Mouse (Mus musculus): ENCODE data around the gene Rps27l.

Rps27l gene

DNA sequence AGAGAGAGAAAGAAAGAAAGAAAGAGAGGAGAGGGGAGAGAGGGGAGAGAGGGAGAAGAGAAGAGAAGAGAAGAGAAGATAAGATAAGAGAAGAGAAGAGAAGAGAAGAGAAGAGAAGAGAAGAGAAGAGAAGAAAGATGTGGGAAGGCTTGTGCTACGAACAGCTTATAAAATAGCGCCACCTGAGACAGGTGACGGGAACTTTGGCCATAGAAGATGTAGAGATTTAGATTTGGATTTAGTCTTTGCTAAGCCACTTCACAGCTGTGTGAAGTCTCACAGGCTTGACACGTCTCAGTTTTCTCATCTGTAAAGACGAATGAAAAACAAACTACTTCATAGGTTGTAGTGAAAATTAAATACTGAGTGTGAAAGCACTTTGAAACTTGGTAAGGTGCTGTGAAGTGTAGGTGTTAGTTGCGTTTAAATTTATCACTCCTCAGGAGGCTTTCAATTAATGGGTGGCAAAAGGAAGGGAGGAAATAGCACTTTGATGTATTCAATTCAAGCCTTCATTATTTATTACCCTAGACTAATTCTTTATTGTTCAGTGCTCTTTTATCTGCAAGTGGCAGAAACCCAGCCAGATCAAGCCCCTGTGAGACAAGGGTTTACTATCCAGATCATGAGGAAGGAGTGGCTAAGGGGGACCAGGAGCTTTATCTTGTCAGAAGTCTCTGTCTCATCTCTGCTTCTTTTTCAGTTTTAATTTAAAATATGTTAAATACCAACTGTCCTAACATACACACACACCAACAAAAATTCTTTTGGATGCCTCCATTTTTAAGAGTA, 25.2 kb upstream of the Rps27l start:
- in situ Hi-C loops (cut with MboI, MseI), result loop anchor here (5.0 kb wide), 1 partner anchor 43 kb away; no protein-coding TSS in a partner anchor

DNA sequence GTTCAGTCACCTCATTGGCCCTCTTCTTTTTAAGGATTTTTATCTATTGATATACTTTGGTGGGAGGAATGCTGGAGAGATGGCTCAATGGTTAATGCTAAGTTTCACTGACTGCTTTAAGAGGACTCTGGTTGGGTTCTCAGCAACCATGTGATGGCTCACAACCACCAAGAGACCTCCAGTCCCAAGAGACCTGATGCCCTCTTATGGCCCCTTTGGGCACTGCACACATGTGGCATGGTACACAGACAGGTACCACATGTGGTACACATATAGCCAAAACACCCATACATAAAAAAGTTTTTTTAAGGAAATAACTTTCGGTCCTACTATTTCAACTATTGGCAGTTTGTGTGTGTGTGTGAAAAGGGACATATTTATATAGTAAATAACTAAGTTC, 23.8 kb upstream of the Rps27l start:
- in situ Hi-C loops (cut with MboI, MseI), result loop anchor here (5.0 kb wide), 1 partner anchor 45 kb away; no protein-coding TSS in a partner anchor

DNA sequence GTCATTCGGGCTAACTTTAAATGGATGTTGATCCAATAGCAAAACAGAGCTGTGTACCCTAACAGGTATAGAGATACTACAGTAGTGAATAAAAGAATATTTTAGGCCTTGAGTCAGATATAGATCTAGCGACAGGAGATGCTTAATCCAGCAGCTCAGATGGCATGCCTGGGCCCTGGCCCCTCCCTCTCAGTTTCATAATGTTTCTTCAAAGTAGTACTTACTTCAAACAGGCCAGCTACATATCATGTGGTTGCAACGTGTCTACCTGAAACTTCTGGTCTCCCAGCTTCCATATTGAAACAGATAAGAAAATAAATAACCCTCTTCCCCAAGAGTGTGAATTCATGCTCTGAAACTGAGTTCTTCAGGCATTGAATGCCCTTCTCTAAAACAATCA, 20.0 kb upstream of the Rps27l start:
- in situ Hi-C loops (cut with MboI, MseI), result no loop called here

DNA sequence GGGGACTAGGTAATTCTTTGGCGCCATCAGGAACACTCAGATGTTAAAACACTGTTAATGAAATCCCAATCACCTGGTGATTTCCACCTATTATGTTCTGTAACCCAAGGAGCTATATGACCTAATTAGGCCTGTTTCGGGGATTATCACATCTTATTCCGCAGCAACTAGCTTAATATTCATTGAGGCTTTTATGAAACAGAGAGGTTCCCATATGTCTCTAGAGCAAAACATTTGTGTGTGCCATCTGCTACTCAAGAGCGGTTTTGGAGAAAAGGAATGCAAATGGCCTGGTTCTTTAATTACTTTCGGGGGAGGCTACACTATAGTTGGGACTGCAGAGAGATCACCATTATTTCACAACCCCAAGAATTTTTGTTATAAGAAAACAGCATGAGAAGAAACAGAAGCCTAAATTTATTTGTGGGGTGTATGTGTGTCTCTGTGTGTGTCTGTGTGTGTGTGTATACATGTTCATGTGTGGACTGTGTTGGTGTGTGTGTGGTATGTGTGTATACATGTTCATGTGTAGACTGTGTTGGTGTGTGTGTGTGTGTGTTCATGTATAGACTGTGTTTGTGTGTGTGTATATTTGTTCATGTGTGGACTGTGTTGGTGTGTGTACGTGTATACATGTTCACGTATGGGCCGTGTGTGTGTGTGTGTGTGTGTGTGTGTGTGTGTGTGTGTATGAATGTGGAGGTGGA, 18.0 kb upstream of the Rps27l start:
- in situ Hi-C loops (cut with MboI, MseI), result no loop called here

DNA sequence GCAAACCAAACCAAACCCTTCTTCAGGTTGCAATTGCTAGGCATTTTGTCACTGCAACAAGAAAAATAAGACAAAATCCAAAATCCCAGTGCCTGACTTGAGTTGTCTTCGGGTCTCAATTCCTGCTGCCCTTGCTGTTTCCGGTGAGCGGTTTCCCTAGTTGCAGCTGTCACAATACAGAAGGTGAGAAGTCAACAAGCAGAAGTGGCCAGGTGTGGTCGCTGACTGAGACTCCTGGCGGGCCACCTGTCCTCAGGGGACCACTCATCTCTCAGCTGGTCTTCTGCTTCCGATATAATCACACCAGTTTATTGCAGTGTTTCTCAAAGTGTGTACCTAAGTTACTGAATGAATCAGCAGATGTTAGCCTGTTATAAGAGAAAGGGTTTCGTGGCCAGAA, 15.5 kb upstream of the Rps27l start:
- in situ Hi-C loops (cut with MboI, MseI), result no loop called here

DNA sequence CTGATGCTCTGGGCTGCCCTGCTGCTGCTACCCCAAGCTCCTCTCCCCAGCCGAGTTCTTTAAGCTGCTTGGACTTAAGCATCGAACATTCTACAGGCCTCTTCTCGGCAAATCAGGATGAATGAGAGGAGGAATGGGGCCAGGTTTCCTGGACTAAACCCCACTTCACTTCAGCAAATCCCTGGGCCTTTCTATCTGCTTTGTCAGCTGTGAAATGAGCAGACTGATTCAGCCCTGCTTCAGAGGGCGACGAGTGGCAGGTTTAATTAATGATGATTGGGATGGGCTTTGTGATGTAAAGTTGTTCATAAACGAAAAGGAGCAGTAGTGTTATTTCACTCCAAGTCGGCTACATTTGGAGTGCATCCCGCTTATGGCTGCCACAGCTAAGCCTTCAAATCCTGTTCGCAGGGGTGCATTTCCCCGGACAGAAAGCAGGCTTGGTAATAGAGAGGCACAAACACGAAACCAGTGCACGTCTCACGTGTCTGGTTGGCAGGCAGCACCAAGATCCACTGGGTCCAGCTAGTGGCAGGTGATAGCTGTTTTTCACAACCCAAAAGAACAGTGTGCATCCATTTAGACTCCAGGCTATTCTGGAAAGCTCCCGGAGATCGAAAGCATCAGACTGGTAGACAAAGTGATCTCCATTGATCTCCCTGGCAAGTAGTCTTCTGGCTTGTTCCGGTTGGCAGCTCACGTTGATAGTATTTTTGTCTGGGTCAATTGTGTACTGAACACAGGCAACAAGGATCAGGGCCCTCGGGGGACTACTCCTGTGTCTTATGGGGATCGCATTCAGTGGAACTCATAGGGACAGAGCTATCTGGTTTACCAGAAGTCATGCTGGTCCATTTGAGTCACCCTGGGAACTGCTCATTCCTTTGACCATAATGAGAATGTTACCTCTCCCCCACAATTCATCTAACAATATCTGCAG, 11.7 kb upstream of the Rps27l start:
- in situ Hi-C loops (cut with MboI, MseI), result no loop called here

DNA sequence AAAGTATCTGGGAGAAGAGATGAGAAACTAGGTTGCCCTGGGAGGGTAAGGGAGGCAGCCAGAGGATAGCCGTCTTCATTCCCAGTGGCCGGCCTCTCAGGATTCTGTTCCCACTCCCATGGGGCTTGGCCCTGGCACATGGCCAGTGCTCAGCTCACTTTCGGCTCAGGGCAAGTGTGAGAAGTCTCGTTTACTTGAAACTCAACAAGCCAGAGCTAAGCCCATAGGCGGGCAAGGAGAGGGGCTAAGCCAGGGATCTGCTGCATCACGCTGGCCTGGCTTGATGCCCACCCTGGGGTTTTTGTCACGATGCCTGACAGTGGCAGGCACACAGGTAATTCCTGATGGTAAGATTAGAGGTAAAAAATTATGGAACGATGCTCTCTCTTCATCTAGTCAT, 8.4 kb upstream of the Rps27l start:
- in situ Hi-C loops (cut with MboI, MseI), result loop anchor here (5.0 kb wide), 1 partner anchor 75 kb away; no protein-coding TSS in a partner anchor

DNA sequence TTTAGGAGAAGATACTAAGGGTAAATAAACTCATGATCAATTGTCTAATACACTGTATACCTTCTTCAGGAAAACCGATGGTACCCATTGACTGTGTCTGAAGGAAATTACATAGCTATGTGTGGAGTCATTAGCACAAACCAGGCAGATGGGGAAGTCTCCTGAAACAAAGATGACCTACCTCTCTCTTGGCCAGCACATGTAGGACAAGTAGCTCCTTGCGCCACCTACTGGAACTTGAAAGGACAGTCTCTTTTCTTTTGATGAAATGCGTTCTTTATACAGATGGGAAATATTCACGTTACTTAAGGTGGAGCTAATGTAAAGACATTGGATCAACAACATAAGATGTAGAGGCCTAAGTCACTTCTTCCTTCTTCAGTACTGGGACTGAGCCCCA, 7.0 kb upstream of the Rps27l start:
- in situ Hi-C loops (cut with MboI, MseI), result loop anchor here (5.0 kb wide), 1 partner anchor 77 kb away; no protein-coding TSS in a partner anchor

DNA sequence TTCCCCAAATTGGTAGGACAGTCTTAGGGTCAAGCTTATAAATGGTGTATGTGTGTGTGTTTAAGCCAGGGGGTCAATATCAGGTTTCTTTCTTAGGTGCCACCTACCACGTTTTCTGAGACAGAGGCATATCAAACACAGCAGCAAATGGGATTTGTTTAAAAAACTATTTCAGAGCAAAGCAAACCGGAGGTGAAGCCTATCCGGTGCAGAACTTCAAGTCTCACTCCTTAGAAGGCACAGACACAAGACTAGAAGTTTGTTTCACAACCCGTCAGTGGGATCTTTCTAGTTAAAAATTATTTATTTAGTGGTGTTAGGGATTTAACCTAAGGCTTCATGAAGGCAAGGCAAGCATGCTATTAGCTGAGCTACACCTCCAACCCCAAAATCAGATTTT, 725 bp upstream of the Rps27l start:
- in situ Hi-C loops (cut with MboI, MseI), result no loop called here

DNA sequence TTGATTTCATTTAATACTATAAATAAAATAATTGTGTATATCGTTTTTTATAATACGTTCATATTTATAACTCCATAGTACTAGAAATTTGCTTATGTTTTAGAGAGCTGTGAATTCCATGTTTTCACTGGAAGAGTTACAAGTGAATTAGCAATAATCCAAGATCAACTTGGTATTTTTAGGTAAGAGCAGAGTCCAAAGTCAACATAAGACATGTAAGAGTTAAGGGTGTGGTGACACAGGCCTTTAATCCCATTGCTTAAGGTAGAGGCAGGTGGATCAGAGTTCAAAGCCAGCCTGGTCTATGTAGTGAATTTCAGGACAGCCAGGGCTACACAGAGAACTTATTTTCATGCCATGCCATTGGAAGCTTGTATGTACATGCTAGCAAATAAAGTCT, 2.6 kb downstream of the Rps27l start:
- in situ Hi-C loops (cut with MboI, MseI), result no loop called here

DNA sequence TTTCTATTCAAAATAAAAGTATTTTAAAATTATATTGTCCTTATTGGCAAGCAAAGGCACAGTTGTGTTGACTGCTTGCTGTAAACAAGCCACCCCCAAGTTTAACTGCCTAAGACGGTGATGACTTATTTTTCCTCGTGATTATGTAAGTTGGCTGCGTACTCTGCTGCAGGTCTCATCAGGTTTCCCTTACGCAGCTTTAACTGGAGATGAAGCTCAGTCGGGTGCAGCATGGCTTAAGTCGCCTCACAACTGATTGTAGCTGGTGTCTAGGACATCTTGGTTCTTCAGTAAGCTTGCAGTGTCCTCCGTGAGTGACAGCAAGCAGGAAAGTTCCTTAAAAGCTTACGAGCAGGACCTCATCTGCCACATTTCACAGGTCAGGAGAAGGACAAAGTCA, 6.4 kb downstream of the Rps27l start:
- in situ Hi-C loops (cut with MboI, MseI), result no loop called here

DNA sequence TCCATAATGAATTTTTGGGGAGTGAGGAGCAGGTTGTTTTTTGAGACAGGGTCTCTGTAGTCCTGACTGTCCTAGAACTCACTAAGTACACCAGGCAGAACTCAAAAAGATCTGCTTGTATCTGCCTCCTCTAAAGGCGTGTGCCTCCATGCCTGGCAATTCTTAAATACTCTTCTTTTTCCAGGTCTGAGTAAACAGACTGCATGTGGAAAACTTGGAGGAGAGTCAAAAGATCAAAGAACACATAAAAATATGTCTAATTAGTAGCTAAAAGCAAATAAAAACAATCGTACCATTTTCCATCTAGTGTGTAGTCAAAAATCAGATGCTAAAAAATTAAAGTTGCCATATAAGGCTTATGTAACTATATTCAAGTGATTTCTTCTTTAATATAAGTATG, 7.0 kb downstream of the Rps27l start:
- in situ Hi-C loops (cut with MboI, MseI), result no loop called here

DNA sequence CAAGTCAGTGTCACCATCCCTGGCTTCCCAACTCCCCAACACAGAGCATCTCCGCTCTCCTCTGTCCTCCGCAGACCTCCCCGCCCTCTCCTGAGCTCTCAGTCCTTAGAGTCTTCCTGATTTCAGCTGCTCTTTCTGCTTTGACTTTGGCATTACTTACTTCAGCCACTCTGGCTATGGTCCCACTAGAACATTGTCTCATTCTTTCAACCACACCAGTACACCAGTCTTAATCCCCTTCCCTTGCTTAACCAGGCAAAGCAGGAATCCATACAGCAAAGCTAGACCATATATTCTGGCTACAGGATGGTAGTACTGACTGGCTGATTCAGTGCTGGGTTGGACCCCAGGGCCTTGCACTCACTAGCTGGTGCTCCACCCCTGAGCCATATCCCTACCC, 11.6 kb downstream of the Rps27l start:
- in situ Hi-C loops (cut with MboI, MseI), result no loop called here

DNA sequence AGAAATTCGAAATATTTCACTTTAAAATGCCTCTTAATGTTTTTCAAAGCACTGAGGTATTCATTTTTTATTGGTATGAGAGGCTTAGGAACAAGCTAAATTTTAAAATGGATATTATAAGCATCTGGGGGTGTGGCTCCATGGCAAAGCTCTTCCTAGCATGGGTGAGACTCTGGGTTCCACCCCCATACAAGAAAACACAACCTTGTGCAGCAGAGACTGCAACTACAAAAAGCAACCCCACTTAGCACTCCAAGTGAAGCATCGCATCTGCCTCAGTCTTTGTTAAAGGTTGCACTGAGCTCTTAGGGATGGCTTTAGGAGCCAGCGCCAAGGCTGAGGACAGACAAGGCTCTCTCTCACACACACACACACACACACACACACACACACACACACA, 15.6 kb downstream of the Rps27l start:
- in situ Hi-C loops (cut with MboI, MseI), result no loop called here

DNA sequence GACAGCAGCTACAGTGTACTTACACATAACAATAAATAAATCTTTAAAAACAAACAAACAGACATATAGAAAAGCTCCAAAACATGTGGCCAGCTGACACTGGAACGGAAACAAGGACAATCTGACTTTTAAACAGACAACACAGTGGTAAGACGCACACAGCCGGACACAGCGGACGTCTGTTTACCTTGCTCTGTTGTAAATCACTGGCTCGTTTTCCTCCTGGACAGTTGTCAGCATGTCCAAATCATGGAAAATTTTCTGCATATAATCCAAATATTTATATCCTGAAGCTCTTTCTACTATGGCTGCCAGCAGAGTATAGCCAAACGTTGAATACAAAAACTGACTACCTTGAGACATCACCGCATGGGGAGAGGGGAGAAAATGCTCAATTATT, 21.6 kb downstream of the Rps27l start:
- in situ Hi-C loops (cut with MboI, MseI), result no loop called here

DNA sequence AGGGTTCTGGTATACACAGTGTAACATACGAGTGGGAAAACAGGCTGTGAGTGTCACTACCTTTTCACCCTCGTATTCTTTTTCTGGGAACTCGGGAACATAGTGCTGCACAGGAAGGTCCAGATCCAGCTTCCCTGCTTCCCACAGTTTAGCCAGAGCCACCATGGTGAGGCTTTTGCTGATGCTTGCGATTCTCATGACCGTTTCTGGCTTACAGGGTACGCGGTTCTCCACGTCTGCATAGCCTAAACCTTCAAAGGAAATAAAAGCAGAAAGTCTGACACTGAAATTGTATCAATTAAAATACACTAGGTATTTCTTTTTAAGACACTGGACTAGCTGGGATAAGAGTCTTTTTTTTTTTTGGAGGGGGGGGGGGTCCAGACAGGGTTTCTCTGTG, 25.2 kb downstream of the Rps27l start:
- in situ Hi-C loops (cut with MboI, MseI), result no loop called here

DNA sequence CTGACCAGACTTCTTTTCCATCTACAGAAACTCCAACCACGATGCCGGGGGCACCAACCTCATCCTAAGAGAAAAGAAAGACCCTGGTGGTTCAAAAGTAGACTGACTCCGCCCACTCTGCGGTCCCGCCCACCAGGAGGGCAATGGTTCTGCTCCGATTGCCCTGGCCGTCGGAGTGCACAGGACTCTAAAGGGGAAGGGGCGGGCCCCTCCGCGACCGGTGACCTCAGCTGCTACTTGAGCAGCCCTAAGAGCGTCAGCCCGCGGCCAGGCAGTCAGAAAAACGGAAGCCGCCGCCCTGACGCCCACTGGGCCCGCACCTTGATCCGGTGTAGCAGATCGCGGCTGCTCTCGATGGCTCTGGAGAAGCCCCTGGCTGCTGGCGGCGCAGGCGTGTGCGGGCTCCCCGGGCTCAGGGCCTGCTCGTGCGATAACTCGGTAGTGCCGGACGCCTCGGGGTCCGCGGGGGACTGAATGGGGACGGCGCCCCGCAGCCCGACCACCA, 28.9 kb downstream of the Rps27l start:
- in situ Hi-C loops (cut with MboI, MseI), result no loop called here

DNA sequence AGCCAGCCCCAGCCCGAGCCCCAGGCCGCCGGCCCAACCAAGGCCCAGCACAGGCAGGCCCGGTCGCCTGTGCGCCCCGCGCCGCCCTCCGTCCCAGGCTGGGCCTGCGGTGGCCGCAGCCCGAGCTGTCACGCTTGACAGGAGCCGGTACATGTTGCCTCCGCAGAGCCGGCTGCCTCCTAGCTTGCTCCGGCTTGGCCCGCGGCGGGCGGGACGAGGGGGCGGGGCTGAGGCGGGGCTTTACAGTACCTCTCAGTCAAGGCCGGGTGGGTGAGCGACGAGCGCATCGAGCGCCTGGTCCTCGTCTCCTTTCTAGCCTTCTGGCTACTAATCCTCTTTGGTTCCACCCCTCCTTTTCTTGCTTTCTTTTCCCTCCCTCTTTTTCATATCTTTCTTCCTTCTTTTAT, 29.4 kb downstream of the Rps27l start, which contains the start of gene Lactb:
TSS of gene Lactb (minus strand) at position 246 of the 407 bp plus-strand sequence.
- in situ Hi-C loops (cut with MboI, MseI), result no loop called here

DNA sequence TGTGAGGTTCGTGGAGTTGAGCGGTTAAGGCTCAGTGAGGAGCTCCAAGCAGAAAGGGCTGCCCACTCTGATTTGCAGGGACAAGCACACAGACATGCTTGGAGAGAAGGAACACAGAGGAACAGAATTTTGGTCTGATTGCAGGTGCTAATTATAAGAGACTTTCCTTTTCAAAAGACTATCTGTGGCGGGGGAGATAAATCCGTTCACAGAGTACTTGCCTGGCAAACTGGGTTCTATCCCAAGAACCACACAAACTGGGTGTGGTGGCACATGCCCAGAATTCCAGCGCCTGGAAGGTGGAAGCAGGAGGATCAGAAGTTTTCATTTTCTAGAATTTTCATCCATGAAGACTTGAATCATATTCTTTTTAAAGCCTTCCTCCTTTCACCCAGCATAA, 31.2 kb downstream of the Rps27l start:
- in situ Hi-C loops (cut with MboI, MseI), result no loop called here

DNA sequence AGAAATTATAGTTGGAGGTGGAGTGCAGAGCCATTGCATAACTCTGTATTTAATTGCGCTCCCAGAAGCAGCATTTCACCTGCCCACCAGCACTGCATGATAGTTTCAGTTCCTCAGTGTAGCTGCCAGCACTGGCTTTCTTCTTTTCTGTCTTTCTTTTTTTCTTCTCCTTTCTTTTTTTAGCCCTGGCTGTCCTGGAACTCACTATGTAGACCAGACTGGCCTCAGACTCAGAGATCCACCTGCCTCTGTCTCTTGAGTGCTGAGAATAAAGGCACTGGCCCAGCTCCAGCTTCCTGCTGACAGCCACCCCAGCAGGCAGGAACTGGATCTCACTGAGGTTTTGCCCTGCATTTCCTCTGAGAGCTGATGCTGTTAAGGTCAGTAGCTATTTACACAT, 32.1 kb downstream of the Rps27l start:
- in situ Hi-C loops (cut with MboI, MseI), result no loop called here

DNA sequence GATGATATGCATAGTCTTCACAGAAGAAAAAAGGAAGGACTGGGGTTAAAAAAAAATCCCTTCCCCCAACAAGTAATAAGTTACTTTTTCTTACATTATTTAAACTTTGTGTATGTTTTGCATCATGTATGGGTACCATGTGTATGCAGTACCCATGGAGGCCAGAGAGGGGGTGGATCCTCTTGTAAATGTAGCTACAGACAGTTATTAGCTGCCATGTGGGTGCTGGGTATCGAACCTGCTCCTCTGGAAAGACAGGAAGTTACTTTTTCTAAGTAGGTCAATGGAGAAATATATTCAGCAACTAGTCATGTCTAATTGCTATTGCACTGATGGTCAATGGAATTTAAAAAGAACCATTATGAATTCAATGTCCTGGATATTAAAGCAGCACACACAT, 32.6 kb downstream of the Rps27l start:
- in situ Hi-C loops (cut with MboI, MseI), result no loop called here

DNA sequence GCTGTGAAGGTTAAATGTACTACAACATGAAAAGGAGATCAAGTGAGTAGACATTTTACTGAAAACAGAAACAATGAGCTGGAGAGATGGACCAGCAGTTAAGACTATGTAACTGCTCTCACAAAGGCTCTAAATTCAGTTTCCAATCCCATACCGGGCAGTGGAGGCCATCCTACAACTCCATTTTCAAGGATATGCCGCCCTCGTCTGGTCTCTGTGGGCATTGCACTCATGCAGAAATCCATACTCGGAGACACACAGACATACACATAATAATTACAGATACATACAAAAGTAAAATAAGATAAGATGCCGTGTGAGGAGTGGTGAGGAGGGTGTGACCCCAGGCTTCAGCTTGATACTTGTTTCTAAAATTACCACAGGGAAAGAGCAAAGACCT, 34.6 kb downstream of the Rps27l start:
- in situ Hi-C loops (cut with MboI, MseI), result no loop called here

Data from regulatory T cell (primary cell).